Mouse (Mus musculus) B cell, adult 62 days (primary cell): ENCODE data around the gene Chrm1. TPM values are rescaled to one million over a fixed set of nuclear protein-coding genes. Genes with fewer than 3 reads are reported as not detected.

ENCODE experiments used
- total RNA-seq: library from RNA; stranded (reverse); gene quantifications from 4 replicates; pipeline ENCODE4 v1.2.4, GENCODE M21; 2023

Chrm1 gene
- not detected in 4 replicates for total RNA-seq

DNA sequence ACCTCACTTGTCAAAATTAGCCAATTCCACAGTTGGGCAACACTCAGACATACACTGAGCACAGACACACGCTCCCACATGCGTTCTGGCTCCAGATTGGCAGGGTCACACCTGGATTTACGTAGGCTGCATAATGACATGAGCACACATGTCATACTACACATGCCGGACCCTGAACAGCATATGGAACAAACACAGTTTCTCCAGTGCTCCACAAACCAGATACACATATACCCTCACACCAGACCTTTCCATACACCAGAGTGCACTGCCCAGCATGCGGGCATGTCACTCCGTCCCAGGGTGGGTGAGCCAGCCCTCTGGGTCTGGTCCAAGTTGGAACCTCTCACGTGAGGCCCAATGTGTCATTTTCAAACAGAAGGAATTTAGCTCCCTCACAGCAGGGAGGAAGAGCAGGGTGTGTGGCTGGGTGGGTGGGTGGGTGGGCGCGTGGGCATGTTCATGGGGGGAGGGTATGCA is at the start of gene Chrm1:
Gene Chrm1, plus strand, starts transcription at position 430 of the 480 bp plus-strand sequence.

GRCm38 (mm10) chr19:8617904-8618303 is 45.7 kb upstream of the Chrm1 start, which contains the start of gene Slc22a6:
Gene Slc22a6 (plus strand): TSS chr19:8618039.

DNA sequence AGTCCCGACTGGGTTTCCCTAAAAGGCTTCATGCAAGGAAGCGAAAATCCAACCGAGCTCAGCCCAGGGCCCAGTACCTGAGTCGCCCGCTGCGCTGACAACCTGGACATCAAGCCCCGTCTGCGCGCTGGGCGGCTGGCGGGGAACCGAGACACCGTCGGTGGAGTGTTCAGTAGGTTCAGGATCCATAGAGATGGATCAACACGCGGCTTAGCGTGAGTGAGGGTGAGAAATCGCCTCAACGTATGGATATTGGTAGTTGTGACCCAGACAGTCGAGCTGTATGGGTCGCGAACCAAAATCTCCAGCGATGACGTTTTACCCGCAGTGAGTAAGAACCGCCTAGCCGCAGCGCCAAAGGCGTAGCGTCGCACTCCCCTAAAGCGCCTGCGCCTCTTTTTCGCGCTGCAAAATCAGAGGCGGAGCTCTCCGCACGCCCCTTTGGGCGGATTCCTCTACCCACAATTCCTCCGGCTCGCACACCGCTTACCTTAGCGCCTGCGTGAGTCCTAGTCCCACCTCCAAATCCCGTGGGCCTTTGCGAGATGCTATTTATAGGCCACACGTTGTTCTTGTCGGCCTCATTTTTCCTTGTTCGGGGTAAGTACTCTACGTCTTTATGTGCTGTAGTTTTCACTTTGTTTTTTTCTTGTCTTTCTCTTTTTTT is 59.5 kb downstream of the Chrm1 start, which contains the start of gene Slc3a2:
Gene Slc3a2, minus strand, starts transcription at position 463 of the 667 bp plus-strand sequence.

Other genes with a start within 250 kb of the Chrm1 start
- not detected in 4 replicates for gene Slc22a8, start 72.5 kb upstream of the Chrm1 start, total RNA-seq
- gene Slc22a6, start 45.8 kb upstream of the Chrm1 start, total RNA-seq: not detected in 4 replicates
- gene Slc3a2, start 59.6 kb downstream of the Chrm1 start, total RNA-seq: 230 to 247 TPM (median 235 TPM) in 4 replicates
- 62.8 to 83.7 TPM (median 79.5 TPM) in 4 replicates for gene Wdr74, start 72.0 kb downstream of the Chrm1 start, total RNA-seq
- 3.0 to 7.4 TPM (median 4.7 TPM) in 4 replicates for gene 1700092M07Rik, start 76.9 kb downstream of the Chrm1 start, total RNA-seq
- gene Stx5a, start 77.6 kb downstream of the Chrm1 start, total RNA-seq: 237 to 245 TPM (median 241 TPM) in 4 replicates
- 377 to 393 TPM (median 389 TPM) in 4 replicates for gene Nxf1, start 93.3 kb downstream of the Chrm1 start, total RNA-seq
- 26.2 to 31.3 TPM (median 28.9 TPM) in 4 replicates for gene Tmem223, start 107.2 kb downstream of the Chrm1 start, total RNA-seq
- 63.6 to 73.3 TPM (median 71.5 TPM) in 4 replicates for gene Tmem179b, start 110.7 kb downstream of the Chrm1 start, total RNA-seq
- 20.5 to 27.0 TPM (median 24.5 TPM) in 4 replicates for gene Taf6l, start 122.6 kb downstream of the Chrm1 start, total RNA-seq
- 58.1 to 65.7 TPM (median 60.7 TPM) in 4 replicates for gene Polr2g, start 134.8 kb downstream of the Chrm1 start, total RNA-seq
- gene Zbtb3, start 138.8 kb downstream of the Chrm1 start, total RNA-seq: 1.3 to 2.0 TPM (median 1.6 TPM) in 4 replicates
- 28.9 to 33.7 TPM (median 30.1 TPM) in 4 replicates for gene Ttc9c, start 155.5 kb downstream of the Chrm1 start, total RNA-seq
- gene Hnrnpul2, start 156.2 kb downstream of the Chrm1 start, total RNA-seq: 104 to 114 TPM (median 109 TPM) in 4 replicates
- gene AC129217.1, start 166.0 kb downstream of the Chrm1 start, total RNA-seq: 6.4 to 30.3 TPM (median 16.5 TPM) in 4 replicates
- 45.4 to 52.9 TPM (median 48.9 TPM) in 4 replicates for gene Bscl2, start 173.7 kb downstream of the Chrm1 start, total RNA-seq
- gene Gng3, start 175.4 kb downstream of the Chrm1 start, total RNA-seq: not detected in 4 replicates
- gene Lrrn4cl, start 187.0 kb downstream of the Chrm1 start, total RNA-seq: 0.32 to 0.75 TPM (median 0.51 TPM) in 4 replicates
- 133 to 143 TPM (median 140 TPM) in 4 replicates for gene Ubxn1, start 207.7 kb downstream of the Chrm1 start, total RNA-seq
- gene Uqcc3, start 217.1 kb downstream of the Chrm1 start, total RNA-seq: 20.6 to 24.9 TPM (median 22.3 TPM) in 4 replicates
- 5.1 to 16.0 TPM (median 14.2 TPM) in 4 replicates for gene Lbhd1, start 219.9 kb downstream of the Chrm1 start, total RNA-seq
- gene Gm49403, start 220.1 kb downstream of the Chrm1 start, total RNA-seq: not detected in 4 replicates
- gene 1810009A15Rik, start 225.1 kb downstream of the Chrm1 start, total RNA-seq: 32.7 to 40.6 TPM (median 37.3 TPM) in 4 replicates
- 4.7 to 5.0 TPM in 2 of 4 replicates, not detected in the others for gene Gm49416, start 225.1 kb downstream of the Chrm1 start, total RNA-seq
- 17.6 to 20.4 TPM (median 19.8 TPM) in 4 replicates for gene Ints5, start 229.2 kb downstream of the Chrm1 start, total RNA-seq
- gene Ganab, start 234.3 kb downstream of the Chrm1 start, total RNA-seq: 148 to 156 TPM (median 152 TPM) in 4 replicates